Mouse (Mus musculus) kidney, embryonic 16.5 days (tissue): Measurements from ENCODE around the gene Pdgfc. TPM values are rescaled to one million over a fixed set of nuclear protein-coding genes. Genes with fewer than 3 reads are reported as not detected.

Source experiments
- ATAC-seq: fragments of 200-750 bp; cut with Nextera tagmentation; 2 replicates; pipeline ENCODE4 v1.8.0; 2017; ENCODE audit warnings: moderate TSS enrichment; ENCODE audit not compliant: low FRiP score, low TSS enrichment
- H3K27ac ChIP-seq: fragments of 300-500 bp; sonication (generic); 2 replicates; pipeline ENCODE4 v1.5.1; 2014; ENCODE audit warnings: low read length
- H3K27me3 ChIP-seq: fragments of 300-500 bp; sonication (generic); 2 replicates; pipeline ENCODE4 v1.6.1; 2014; ENCODE audit warnings: low read length, control low read depth, mixed read lengths; ENCODE audit not compliant: insufficient read depth
- H3K36me3 ChIP-seq: fragments of 300-500 bp; sonication (generic); 2 replicates; pipeline ENCODE4 v1.6.1; 2014; ENCODE audit warnings: low read length, control low read depth, mixed read lengths; ENCODE audit not compliant: insufficient read depth
- H3K4me1 ChIP-seq: fragments of 300-500 bp; sonication (generic); 2 replicates; pipeline ENCODE4 v1.6.1; 2014; ENCODE audit warnings: low read length, control low read depth, mixed read lengths; ENCODE audit not compliant: insufficient read depth
- H3K4me2 ChIP-seq: fragments of 300-500 bp; sonication (generic); replicated peaks from 2 replicates; pipeline ENCODE4 v1.6.1; 2014; ENCODE audit warnings: low read depth, low read length
- H3K4me3 ChIP-seq: fragments of 300-500 bp; sonication (generic); 2 replicates; pipeline ENCODE4 v1.5.1; 2014; ENCODE audit warnings: mild to moderate bottlenecking, low read length
- H3K9ac ChIP-seq: fragments of 300-500 bp; sonication (generic); replicated peaks from 2 replicates; pipeline ENCODE4 v1.6.1; 2014; ENCODE audit warnings: low read length
- H3K9me3 ChIP-seq: fragments of 300-500 bp; sonication (generic); 2 replicates; pipeline ENCODE4 v1.6.1; 2016; ENCODE audit warnings: low read length, control low read depth
- WGBS: fragments of 180-500 bp; shearing (Covaris S2); extraction: QIAGEN DNeasy Blood & Tissue Kit; methylation state at CpG from one replicate; pipeline ENCODE4 v1.1.7; 2014; 5-methylcytosine and 5-hydroxymethylcytosine counted together
- polyA plus RNA-seq: library from polyadenylated mRNA; unstranded; fragments of >200 nt; fragmentation: Nextera tagmentation; extraction: Ambion mirVana; gene quantifications from 2 replicates; pipeline ENCODE4 v1.2.1, GENCODE M21; 2015

Pdgfc gene
- polyA plus RNA-seq, 1 experiment from 2014 or later: 28.1 TPM

- 59% methylated on average over 4 of the region's 4 CpGs for WGBS
- Histone ChIP-seq H3K4me1 (no peaks in the 10 kb centered on the region), H3K9me3 (no peaks in the 10 kb centered on the region), H3K4me3 (no peak overlapping the region), H3K27ac (no peak overlapping the region), H3K36me3 (no peaks in the 10 kb centered on the region), H3K9ac (no peak overlapping the region), H3K27me3 (no peaks in the 10 kb centered on the region), H3K4me2 (no peak overlapping the region)
- ATAC-seq: no peak
These were observed 185.5 kb downstream of the Pdgfc start for GRCm38 (mm10) chr3:81221682-81222081.

GRCm38 (mm10) chr3:81228344-81228743 lies 192.1 kb downstream of the Pdgfc start:
- Histone ChIP-seq H3K9ac (no peak overlapping the region), H3K27me3 (no peaks in the 10 kb centered on the region), H3K27ac (no peak overlapping the region), H3K36me3 (no peaks in the 10 kb centered on the region), H3K4me2 (no peak overlapping the region), H3K4me3 (no peak overlapping the region), H3K9me3 (no peaks in the 10 kb centered on the region), H3K4me1 (no peaks in the 10 kb centered on the region)
- 24% methylated on average over 4 of the region's 4 CpGs for WGBS
- ATAC-seq: no peak

DNA sequence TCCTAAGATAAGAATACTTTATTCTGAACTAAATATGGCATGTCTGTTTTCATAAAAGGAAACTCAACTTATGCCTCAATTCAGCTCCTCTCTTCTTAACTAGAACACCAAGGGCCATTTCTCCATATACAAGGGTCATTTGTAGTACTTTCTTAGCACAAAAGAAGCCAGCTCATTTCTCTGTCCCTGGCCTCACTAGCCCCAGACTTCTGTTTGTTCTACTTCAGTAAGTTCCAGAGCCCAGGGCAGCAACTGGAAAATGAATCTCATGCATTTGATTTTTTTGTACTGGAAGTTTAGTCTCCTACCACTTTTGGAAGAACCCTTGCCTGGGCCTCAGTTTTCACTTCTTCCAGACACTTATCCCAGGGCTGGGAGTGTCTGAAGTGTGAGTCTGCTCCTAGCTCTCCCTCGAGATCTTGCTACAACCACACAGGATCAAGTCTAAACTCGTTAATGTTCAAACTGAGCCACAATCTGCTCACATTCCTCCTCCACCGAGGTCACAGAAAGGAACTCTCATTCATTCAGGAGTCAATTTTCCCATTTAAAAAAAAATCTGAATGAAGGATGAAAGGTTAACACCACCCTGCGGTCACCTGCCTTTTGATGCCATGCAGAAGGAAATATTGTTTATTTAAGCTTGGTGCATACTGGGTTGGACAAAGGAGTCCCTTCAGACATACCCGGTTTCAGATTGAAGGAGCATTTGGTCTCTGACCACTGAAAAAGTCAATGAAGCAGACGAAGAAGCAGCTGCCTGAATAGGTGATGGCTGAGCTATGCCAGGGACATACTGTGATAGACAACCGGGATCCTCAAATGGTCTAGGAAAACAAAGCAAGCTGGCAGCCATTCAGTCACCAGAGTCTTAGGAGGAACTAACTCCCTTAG lies 206.7 kb downstream of the Pdgfc start:
- Histone ChIP-seq H3K27me3 (no peaks in the 10 kb centered on the region), H3K9me3 (no peaks in the 10 kb centered on the region), H3K9ac (no peak overlapping the region), H3K27ac (peak overlapping the region; percentile 74), H3K4me1 (peaks cover 11% of the 10 kb centered on the region; the same call in 1 of the 2 replicates), H3K4me3 (no peak overlapping the region), H3K4me2 (no peak overlapping the region), H3K36me3 (no peaks in the 10 kb centered on the region)
- 27% methylated on average over 7 of the region's 7 CpGs for WGBS
- ATAC-seq: peak; percentile 92

- H3K27me3 ChIP-seq: no peaks in the 10 kb centered on the region
- H3K4me2 ChIP-seq: no peak overlapping the region
- H3K9ac ChIP-seq: no peak overlapping the region
- H3K27ac ChIP-seq: peak overlapping the region; percentile 74
- 61% methylated on average over 6 of the region's 6 CpGs for WGBS
- peaks cover 11% of the 10 kb centered on the region; the same call in 1 of the 2 replicates for H3K4me1 ChIP-seq
- no peak overlapping the region for H3K4me3 ChIP-seq
- ATAC-seq: 0 out of 2 replicates have a peak, but pooled peaks have one; percentile 42
- no peaks in the 10 kb centered on the region for H3K36me3 ChIP-seq
- H3K9me3 ChIP-seq: no peaks in the 10 kb centered on the region
These were observed 207.4 kb downstream of the Pdgfc start for GRCm38 (mm10) chr3:81243591-81243990.

- Histone ChIP-seq H3K36me3 (no peaks in the 10 kb centered on the region), H3K9me3 (no peaks in the 10 kb centered on the region), H3K27ac (no peak overlapping the region), H3K4me1 (no peaks in the 10 kb centered on the region), H3K4me2 (no peak overlapping the region), H3K27me3 (no peaks in the 10 kb centered on the region), H3K4me3 (no peak overlapping the region), H3K9ac (no peak overlapping the region)
- ATAC-seq: no peak
- 86% methylated on average over 1 of the region's 1 CpGs for WGBS
These were observed 226.6 kb downstream of the Pdgfc start for GRCm38 (mm10) chr3:81262801-81263200.

Other genes starting within 250 kb of the Pdgfc start
- 0.54 and 0.89 TPM in 2 replicates for gene Gria2, start 233.6 kb upstream of the Pdgfc start, polyA plus RNA-seq
- gene Glrb, start 122.8 kb upstream of the Pdgfc start, polyA plus RNA-seq: 6.7 and 7.0 TPM in 2 replicates